Mouse (Mus musculus) forebrain, embryonic 16.5 days (tissue): ENCODE results near the gene A3galt2. TPM values are rescaled to one million over a fixed set of nuclear protein-coding genes. Genes with fewer than 3 reads are reported as not detected.
A peak's percentile ranks its signal among the peaks of the same experiment; 100 is the strongest.

Experiments used
- ATAC-seq: fragments of 200-750 bp; cut with Nextera tagmentation; 2 replicates; pipeline ENCODE4 v1.8.0; 2017; ENCODE audit warnings: mild to moderate bottlenecking, moderate library complexity
- H3K27ac ChIP-seq: fragments of 300-500 bp; sonication (generic); 2 replicates; pipeline ENCODE4 v1.5.1; 2014; ENCODE audit warnings: low read length, control low read depth
- H3K27me3 ChIP-seq: fragments of 300-500 bp; sonication (generic); replicated peaks from 2 replicates; pipeline ENCODE4 v1.6.1; 2014; ENCODE audit warnings: low read length; ENCODE audit not compliant: control insufficient read depth, insufficient read depth
- H3K36me3 ChIP-seq: fragments of 300-500 bp; sonication (generic); 2 replicates; pipeline ENCODE4 v1.6.1; 2014; ENCODE audit not compliant: control insufficient read depth, insufficient read depth
- H3K4me1 ChIP-seq: fragments of 300-500 bp; sonication (generic); replicated peaks from 2 replicates; pipeline ENCODE4 v1.6.1; 2014; ENCODE audit warnings: low read length; ENCODE audit not compliant: control insufficient read depth, insufficient read depth
- H3K4me2 ChIP-seq: fragments of 300-500 bp; sonication (generic); 2 replicates; pipeline ENCODE4 v1.6.1; 2014; ENCODE audit warnings: mild to moderate bottlenecking, low read length, control low read depth
- H3K4me3 ChIP-seq: fragments of 300-500 bp; sonication (generic); replicated peaks from 2 replicates; pipeline ENCODE4 v1.5.1; 2014; ENCODE audit warnings: mild to moderate bottlenecking, low read length, control low read depth
- H3K9ac ChIP-seq: fragments of 300-500 bp; sonication (generic); replicated peaks from 2 replicates; pipeline ENCODE4 v1.6.1; 2014; ENCODE audit warnings: low read depth, low read length, control low read depth
- H3K9me3 ChIP-seq: fragments of 300-500 bp; sonication (generic); 2 replicates; pipeline ENCODE4 v1.6.1; 2016; ENCODE audit warnings: low read length; ENCODE audit not compliant: control insufficient read depth
- WGBS: fragments of 180-500 bp; shearing (Covaris S2); extraction: QIAGEN DNeasy Blood & Tissue Kit; methylation state at CpG from one replicate; pipeline ENCODE4 v1.1.7; 2014; 5-methylcytosine and 5-hydroxymethylcytosine counted together
- polyA plus RNA-seq: library from polyadenylated mRNA; unstranded; fragments of >200 nt; fragmentation: Nextera tagmentation; extraction: Ambion mirVana; gene quantifications from 2 replicates; pipeline ENCODE4 v1.2.1, GENCODE M21; 2015

Gene A3galt2
- polyA plus RNA-seq, 1 experiment from 2014 or later: 0.63 TPM

DNA sequence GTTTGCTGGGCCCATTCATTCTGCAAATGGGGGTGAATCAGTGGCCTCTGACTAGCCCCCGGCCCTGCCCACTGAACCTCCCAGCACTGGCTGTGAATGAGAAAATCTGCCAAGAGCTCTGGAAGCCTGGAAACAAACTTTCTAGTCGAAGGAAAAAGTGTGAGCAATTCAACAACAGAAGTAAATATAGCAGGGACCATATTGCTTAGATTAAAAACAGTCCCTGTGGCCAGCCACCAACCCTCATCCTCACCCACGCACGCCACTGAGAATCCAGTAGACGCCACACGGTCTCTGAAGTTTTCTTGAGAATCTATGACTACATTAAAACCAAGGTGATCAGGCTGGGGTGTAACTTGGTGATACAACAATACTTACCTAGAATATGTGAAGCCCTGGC lies 42.2 kb upstream of the A3galt2 start:
- no peaks in the 10 kb centered on the region for H3K9me3 ChIP-seq
- no peak overlapping the region for H3K9ac ChIP-seq
- no peak overlapping the region for H3K27ac ChIP-seq
- no peak overlapping the region for H3K4me3 ChIP-seq
- H3K36me3 ChIP-seq: 0 out of 2 replicates have a peak, but pooled peaks cover 4% of the 10 kb centered on the region
- H3K4me2 ChIP-seq: no peak overlapping the region
- WGBS: 71% methylated on average over 6 of the region's 6 CpGs
- H3K4me1 ChIP-seq: peaks cover 49% of the 10 kb centered on the region
- H3K27me3 ChIP-seq: no peaks in the 10 kb centered on the region
- ATAC-seq: no peak

DNA sequence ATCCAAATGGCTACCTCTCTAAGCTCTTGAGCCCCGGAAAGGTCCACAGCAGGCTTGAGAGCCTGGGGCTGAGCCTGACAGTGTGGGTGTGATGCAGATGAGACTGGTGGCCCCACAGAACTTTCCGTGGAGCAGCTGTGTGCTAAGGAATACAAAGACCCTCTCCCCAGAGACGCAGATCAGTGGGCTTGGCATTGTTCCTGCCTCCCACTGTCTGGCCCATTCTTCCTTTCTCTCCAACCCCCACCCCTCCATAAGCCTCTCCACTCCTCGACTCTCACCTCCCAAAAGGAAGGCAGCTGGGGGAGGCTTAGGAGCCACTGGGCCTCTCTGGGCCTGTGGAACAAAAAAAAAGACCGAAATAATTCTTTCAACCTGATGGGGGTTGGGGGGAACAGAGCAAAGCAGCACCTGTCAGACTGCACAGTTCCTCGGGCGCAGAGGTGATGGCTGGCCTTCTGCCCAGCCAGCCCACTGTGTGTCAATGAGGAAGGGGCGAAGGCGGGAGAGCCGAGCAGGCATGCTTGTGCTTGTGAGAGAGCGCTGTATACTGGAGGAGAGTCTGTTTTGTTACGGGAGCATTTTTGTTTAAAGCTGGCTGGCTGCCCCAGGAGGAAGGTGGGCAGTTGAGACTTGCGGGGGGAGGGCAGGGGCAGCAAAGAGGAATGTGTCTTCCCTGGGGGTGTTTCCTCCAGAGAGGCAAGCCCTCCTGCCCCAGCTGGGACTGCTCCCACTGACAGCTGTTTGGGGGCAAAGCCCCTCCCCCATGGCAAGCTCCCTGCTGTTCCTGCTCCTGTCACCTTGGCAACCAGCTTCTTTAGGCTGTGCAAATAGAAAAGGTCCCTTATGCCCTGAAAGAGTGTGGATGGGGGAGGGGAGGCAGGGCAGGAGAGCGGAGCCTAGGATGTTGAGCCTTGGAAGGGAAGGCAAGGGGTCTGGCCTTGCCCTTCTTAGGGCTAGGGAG lies 39.6 kb upstream of the A3galt2 start:
- H3K4me1 ChIP-seq: peaks cover 66% of the 10 kb centered on the region
- no peaks in the 10 kb centered on the region for H3K27me3 ChIP-seq
- peak; percentile 75 for ATAC-seq
- H3K9me3 ChIP-seq: no peaks in the 10 kb centered on the region
- H3K4me2 ChIP-seq: peak overlapping the region; percentile 44
- 2% methylated on average over 14 of the region's 14 CpGs for WGBS
- no peak overlapping the region for H3K4me3 ChIP-seq
- peak overlapping the region; percentile 99 for H3K27ac ChIP-seq
- H3K36me3 ChIP-seq: no peaks in the 10 kb centered on the region
- H3K9ac ChIP-seq: peak overlapping the region; percentile 27

DNA sequence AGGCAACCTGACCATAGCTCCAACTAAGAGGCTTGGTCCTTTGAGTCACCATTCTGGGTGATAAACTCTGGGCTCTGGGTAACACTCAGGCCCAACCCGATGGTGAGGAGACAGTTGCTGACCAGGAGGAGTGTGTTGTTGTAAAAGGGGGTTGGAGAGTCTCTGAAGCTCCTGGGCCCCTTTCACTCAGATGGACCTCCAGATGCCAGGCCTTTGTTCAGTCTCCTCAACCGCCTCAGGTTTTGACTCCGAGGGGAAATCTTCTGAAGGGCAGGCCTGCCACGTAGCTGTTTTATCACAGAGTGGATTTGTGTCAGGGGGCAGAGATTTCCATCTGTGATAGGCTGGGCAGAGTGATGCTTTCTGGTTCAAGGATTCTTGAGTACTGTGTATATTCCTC lies 38.9 kb upstream of the A3galt2 start:
- Histone ChIP-seq H3K27me3 (no peaks in the 10 kb centered on the region), H3K36me3 (no peaks in the 10 kb centered on the region), H3K4me2 (peak overlapping the region; percentile 44), H3K9me3 (no peaks in the 10 kb centered on the region), H3K9ac (peak overlapping the region; percentile 27), H3K4me3 (no peak overlapping the region), H3K27ac (peak overlapping the region; percentile 99), H3K4me1 (peaks cover 70% of the 10 kb centered on the region)
- WGBS: 3% methylated on average over 4 of the region's 4 CpGs
- ATAC-seq: no peak; the same call in 1 of the 2 replicates

DNA sequence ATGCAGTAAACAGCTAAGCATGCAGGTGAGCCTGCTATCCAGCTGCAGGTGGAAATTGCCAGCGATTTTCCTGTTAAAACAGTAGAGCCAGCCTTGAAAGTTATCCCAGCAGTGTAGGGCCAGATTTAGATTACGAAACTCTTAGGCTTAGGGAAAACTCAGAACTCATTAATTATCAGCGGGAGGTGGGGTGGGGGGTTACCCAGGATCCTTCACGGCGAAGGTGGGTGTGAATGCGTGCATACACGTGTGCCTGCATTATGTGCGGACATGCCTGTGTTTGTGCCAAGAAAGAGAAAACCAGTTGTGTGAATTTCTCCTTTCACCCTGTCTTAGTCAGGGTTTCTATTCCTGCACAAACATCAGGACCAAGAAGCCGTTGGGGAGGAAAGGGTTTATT lies 38.4 kb upstream of the A3galt2 start:
- Histone ChIP-seq H3K27me3 (no peaks in the 10 kb centered on the region), H3K4me3 (no peak overlapping the region), H3K4me2 (no peak overlapping the region), H3K4me1 (peaks cover 70% of the 10 kb centered on the region), H3K36me3 (no peaks in the 10 kb centered on the region), H3K9ac (no peak overlapping the region; the same call in 1 of the 2 replicates), H3K9me3 (no peaks in the 10 kb centered on the region), H3K27ac (peak overlapping the region; percentile 99)
- WGBS: 10% methylated on average over 9 of the region's 9 CpGs
- no peak for ATAC-seq

DNA sequence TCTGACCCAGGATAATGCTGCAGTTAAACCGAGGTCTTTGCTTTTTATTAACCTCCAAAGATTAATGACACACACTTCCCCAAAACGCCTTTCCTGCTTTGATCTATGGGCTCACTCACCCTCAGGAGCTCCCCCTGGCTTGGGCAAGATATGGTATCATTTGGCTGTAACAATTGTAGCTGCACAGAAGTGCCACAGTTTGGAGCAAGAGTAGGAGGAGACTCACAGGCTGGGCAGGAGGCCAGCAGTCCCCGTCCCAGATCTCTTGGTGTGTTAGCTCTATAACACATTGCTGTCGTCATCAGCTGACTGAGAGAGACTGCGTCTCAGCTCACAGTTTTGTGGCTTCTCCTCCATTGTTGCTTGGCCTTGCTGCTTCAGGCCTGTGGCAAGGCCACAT lies 35.1 kb upstream of the A3galt2 start:
- no peaks in the 10 kb centered on the region for H3K9me3 ChIP-seq
- H3K27ac ChIP-seq: peak overlapping the region; percentile 60
- H3K4me1 ChIP-seq: peaks cover 64% of the 10 kb centered on the region
- H3K36me3 ChIP-seq: no peaks in the 10 kb centered on the region
- H3K4me2 ChIP-seq: no peak overlapping the region
- ATAC-seq: peak; percentile 29; the same call in 1 of the 2 replicates
- 2% methylated on average over 5 of the region's 5 CpGs for WGBS
- no peak overlapping the region for H3K4me3 ChIP-seq
- no peak overlapping the region for H3K9ac ChIP-seq
- H3K27me3 ChIP-seq: no peaks in the 10 kb centered on the region

DNA sequence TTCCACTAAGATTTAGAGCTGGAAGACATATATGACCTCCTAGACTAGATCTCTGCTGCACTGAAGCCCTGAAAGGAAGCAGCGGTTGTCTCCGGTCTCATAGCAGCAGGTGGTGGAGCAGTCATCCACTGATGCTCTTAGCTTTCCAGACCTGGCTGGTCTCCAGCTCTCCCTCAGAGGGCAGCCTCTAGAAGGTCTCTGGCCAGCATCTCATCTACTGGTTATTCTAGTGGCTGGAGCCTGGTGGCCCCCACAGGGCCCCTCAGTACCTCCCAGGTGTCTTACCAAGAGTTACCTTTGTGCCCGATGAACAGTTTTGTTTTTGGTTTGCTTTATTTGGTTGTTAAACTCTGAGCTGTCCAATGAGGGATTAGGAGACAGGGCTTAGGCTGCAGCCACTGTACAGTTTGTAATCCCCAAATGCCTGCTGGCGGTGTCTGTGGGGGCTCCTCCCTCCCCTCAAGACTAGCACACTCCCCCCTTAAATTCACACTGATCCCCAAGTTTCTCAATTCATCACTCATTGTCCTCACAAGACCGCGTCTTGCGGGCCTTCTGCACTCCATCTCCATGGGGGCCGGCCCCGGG lies 34.0 kb upstream of the A3galt2 start:
- Histone ChIP-seq H3K36me3 (no peaks in the 10 kb centered on the region), H3K9ac (no peak overlapping the region), H3K4me2 (no peak overlapping the region), H3K4me3 (no peak overlapping the region), H3K27ac (peak overlapping the region; percentile 30; the same call in 1 of the 2 replicates), H3K27me3 (no peaks in the 10 kb centered on the region), H3K9me3 (no peaks in the 10 kb centered on the region), H3K4me1 (peaks cover 53% of the 10 kb centered on the region)
- WGBS: 48% methylated on average over 9 of the region's 9 CpGs
- ATAC-seq: no peak

DNA sequence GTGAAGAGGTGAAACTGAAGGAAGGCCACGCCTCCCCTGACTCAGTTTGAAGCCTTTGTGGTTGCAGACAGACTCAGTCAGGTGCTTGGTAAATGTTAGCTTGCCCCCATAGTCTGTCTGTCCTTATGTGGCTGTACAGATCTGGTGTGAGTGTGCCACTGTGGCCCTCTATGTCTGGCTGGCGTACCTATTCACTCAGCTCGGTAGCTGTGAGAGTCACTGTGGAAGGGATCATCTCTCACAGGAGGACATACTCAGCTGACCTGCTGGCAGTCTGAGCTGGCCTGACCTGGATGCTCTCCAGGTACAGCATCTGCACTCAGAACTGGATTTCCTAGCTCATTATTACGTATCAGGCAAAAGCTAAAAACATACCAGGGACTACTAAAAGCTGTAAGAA lies 33.4 kb upstream of the A3galt2 start:
- WGBS: 69% methylated on average over 4 of the region's 4 CpGs
- Histone ChIP-seq H3K27ac (no peak overlapping the region; the same call in 1 of the 2 replicates), H3K4me3 (no peak overlapping the region), H3K9me3 (no peaks in the 10 kb centered on the region), H3K36me3 (no peaks in the 10 kb centered on the region), H3K9ac (no peak overlapping the region), H3K4me2 (no peak overlapping the region), H3K27me3 (no peaks in the 10 kb centered on the region), H3K4me1 (peaks cover 50% of the 10 kb centered on the region)
- ATAC-seq: no peak

DNA sequence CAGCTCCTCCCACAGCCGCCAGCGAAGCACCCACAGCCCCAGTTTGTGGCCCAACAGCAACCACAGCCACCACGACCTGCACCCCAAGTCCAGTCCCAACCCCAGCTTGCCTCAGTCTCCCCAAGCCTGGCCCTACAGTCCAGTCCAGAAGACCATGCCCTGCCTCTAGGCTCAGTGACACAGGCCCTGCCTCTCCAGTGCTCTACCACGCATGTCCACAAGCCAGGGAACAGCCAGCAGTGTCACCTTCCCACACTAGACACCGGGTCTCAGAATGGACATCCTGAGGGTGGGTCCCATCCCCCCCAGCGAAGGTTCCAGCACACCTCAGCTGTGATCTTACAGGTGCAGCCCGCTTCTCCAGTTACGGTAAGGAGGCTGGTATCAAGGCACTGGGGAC lies 32.2 kb upstream of the A3galt2 start:
- no peaks in the 10 kb centered on the region for H3K36me3 ChIP-seq
- H3K4me1 ChIP-seq: peaks cover 45% of the 10 kb centered on the region
- H3K27ac ChIP-seq: no peak overlapping the region
- H3K27me3 ChIP-seq: no peaks in the 10 kb centered on the region
- H3K9me3 ChIP-seq: no peaks in the 10 kb centered on the region
- no peak overlapping the region for H3K4me2 ChIP-seq
- no peak overlapping the region for H3K9ac ChIP-seq
- ATAC-seq: no peak
- WGBS: 74% methylated on average over 8 of the region's 8 CpGs
- no peak overlapping the region for H3K4me3 ChIP-seq

DNA sequence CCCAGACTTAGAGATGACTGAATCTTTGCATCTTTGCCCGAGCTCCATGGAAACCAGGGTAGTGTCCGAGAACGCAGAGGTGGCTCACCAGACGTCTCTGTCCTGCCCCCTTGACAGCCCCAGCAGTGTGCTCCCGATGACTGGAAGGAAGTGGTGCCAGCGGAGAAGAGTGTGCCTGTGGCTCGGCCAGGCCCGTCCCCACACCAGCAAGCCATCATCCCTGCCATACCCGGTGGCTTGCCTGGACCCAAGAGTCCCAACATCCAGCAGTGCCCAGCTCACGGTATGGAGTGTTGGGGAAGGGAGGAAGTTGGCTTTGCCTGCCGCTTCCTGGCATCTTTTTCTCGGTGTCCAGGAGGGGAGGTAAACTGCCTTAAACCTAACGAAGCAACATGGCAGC lies 31.7 kb upstream of the A3galt2 start:
- no peaks in the 10 kb centered on the region for H3K36me3 ChIP-seq
- H3K27ac ChIP-seq: no peak overlapping the region
- no peak overlapping the region for H3K4me3 ChIP-seq
- H3K9me3 ChIP-seq: no peaks in the 10 kb centered on the region
- no peak overlapping the region for H3K9ac ChIP-seq
- WGBS: 76% methylated on average over 13 of the region's 13 CpGs
- no peaks in the 10 kb centered on the region for H3K27me3 ChIP-seq
- no peak for ATAC-seq
- H3K4me2 ChIP-seq: no peak overlapping the region
- peaks cover 43% of the 10 kb centered on the region for H3K4me1 ChIP-seq
